17 mouse cellular contexts compared by ENCODE assay signal in the genomic region with DNA sequence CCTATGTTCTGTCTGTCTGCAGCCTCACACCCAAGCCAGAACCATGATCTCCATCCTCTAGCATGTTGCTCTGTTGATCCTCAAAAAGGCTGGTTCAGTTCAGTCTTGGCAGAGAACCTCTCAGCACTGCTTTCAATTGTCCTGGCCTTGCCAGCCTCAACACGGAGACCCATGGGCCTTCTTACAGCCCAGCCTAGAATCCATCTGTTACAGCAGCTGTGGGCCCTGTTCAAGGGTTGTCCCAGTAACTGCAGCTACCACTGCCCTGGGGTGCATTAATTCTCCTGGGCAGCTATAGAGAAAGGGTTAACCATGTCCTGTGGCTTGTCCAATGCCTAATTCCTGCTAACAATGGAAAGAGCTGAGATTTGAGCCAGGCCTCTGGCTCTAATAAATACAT.
"Had no signal": no experiment of that assay in that cellular context is flagged by ENCODE, and none has a peak within 500 bp of the region (broad histone marks: within the 10 kb centered on the region; RNA-seq: fewer than 3 reads in every experiment).

No protein-coding gene starts in this region.

- H3K4me1 ChIP-seq: limb, embryonic 15.5 days; midbrain, embryonic 12.5 days; midbrain, embryonic 15.5 days; neural tube, embryonic 15.5 days; stomach, embryonic 15.5 days had no signal

- H3K9ac ChIP-seq: limb, embryonic 15.5 days; liver, embryonic 14.5 days; liver, postnatal 0 days; lung, embryonic 14.5 days; midbrain, embryonic 12.5 days; midbrain, embryonic 15.5 days; neural tube, embryonic 12.5 days; neural tube, embryonic 15.5 days; stomach, embryonic 15.5 days had no signal

- H3K27me3 ChIP-seq: limb, embryonic 15.5 days; midbrain, embryonic 12.5 days; midbrain, embryonic 15.5 days; neural tube, embryonic 12.5 days; neural tube, embryonic 15.5 days; stomach, embryonic 15.5 days had no signal

- ATAC-seq: liver, postnatal 0 days; lung, postnatal 0 days; midbrain, embryonic 15.5 days had no signal

- H3K9me3 ChIP-seq: limb, embryonic 15.5 days; midbrain, embryonic 12.5 days; midbrain, embryonic 15.5 days; neural tube, embryonic 12.5 days; neural tube, embryonic 15.5 days; stomach, embryonic 15.5 days had no signal

- DNase-seq: layer of hippocampus, adult 9-11 months; right cerebral cortex, adult 18-20 months; right cerebral cortex, postnatal 14 days; right cerebral cortex, postnatal 4 days had no signal

- H3K27ac ChIP-seq: kidney, postnatal 0 days; layer of hippocampus, adult 2 months; limb, embryonic 15.5 days; liver, embryonic 14.5 days; midbrain, embryonic 12.5 days; midbrain, embryonic 15.5 days; neural tube, embryonic 12.5 days; neural tube, embryonic 15.5 days; stomach, embryonic 15.5 days had no signal

- H3K4me3 ChIP-seq: layer of hippocampus, adult 2 months; limb, embryonic 15.5 days; midbrain, embryonic 12.5 days; midbrain, embryonic 15.5 days; neural tube, embryonic 12.5 days; neural tube, embryonic 15.5 days; stomach, embryonic 15.5 days had no signal

- H3K4me2 ChIP-seq: limb, embryonic 15.5 days; liver, embryonic 11.5 days; lung, embryonic 14.5 days; midbrain, embryonic 12.5 days; midbrain, embryonic 15.5 days; neural tube, embryonic 12.5 days; neural tube, embryonic 15.5 days; stomach, embryonic 15.5 days had no signal

- H3K36me3 ChIP-seq: limb, embryonic 15.5 days; midbrain, embryonic 12.5 days; midbrain, embryonic 15.5 days; neural tube, embryonic 12.5 days; neural tube, embryonic 15.5 days; stomach, embryonic 15.5 days had no signal
